Mouse (Mus musculus): Measurements from ENCODE around the gene Abcd4. TPM values are rescaled to one million over a fixed set of nuclear protein-coding genes. Genes with fewer than 3 reads are reported as not detected.

The Abcd4 gene
- polyA plus RNA-seq, 1 experiment: 33.5 TPM

DNA sequence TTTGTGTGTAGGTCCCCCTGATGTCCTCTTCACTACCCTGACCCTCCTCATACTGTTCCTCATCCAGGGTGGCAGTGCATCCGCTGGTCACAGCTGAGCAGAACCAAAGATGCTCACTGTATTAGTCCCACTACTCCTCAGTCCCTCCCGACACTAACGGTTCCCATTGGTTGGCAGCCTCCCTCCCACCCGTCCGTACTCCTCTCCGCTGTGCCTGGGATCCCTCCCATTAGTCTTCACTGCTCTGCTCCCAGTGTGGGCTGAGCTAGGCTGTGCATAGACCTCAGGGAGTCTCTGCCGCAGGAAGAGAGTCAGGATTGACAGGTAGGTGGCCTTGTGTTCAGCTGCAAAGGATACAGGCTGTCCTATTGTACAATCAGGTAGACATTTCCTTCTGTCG, 18.9 kb downstream of the Abcd4 start:
- Histone ChIP-seq H3K27me3 (ENCODE audit: control insufficient read depth, insufficient read depth, low read length) (no peaks in the 10 kb centered on the region), H3K27ac (ENCODE audit: insufficient read depth, low read length) (no peak overlapping the region), H3K4me3 (replicated peaks; ENCODE audit: insufficient read depth, low read depth, low read length) (no peak overlapping the region), H3K4me1 (ENCODE audit: control insufficient read depth, insufficient read depth, low read length) (peaks cover 3% of the 10 kb centered on the region)
- WGBS: 15% methylated on average over 8 of the region's 8 CpGs
- no peak for DNase-seq
- no peak for TF ChIP-seq CTCF (IDR thresholded peaks at IDR 0.05; ENCODE audit: borderline replicate concordance, insufficient read depth, low read depth, low read length)
- TF ChIP-seq POLR2A (IDR thresholded peaks at IDR 0.05; ENCODE audit: borderline replicate concordance, insufficient read depth, low read length): no peak

DNA sequence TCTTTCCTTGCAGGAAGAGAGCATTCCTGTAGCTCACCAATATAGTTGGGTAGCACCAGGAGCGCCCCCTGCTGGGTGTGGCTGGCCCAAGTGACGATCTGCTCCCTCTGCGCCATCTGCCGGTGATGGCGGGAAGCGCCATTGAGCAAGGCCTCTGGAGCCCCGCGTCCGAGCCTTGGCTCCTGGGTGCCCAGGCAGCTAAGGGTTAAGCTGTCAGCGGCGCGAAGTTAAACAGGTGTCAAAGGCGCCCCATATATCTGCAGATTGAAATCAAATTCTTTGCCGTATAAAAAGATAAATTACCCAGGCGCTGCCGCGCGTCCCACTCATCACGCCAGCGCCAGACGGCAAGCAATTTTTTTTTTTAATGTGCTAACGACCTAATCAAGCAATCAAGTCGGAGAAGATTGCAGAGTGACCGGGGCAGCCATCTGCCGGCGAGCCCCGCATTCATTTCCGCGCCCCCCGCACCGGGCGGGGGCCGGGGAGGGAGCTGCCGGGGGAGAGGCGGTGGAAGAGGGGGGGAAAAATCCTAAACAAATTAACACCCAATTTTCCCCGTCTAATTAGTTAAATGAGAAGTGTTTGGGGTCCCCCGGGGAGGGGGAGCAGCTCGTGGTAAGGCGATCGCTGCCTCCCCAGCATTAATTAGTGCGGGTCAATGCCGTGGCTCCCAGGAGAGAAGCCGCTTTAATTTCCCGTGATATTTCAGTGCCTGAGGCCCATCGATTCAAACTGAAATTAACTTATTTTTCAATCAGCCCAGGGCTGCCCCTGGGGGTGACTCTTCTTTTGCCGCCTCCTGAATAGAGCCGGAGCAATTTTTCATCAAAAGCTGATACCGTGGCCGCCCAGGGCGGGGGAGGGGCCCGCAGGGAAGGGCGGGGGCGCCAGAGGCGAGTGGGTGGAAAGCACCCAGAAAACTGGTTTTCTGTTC, 27.1 kb downstream of the Abcd4 start:
- WGBS: under 1% methylated on average over 54 of the region's 54 CpGs
- Histone ChIP-seq H3K4me1 (ENCODE audit: control insufficient read depth, insufficient read depth, low read length) (no peaks in the 10 kb centered on the region), H3K27me3 (ENCODE audit: control insufficient read depth, insufficient read depth, low read length) (no peaks in the 10 kb centered on the region), H3K4me3 (replicated peaks; ENCODE audit: insufficient read depth, low read depth, low read length) (peak overlapping the region; percentile 70), H3K27ac (ENCODE audit: insufficient read depth, low read length) (no peak overlapping the region)
- DNase-seq: peak; percentile 92 to 97
- no peak for TF ChIP-seq POLR2A (IDR thresholded peaks at IDR 0.05; ENCODE audit: borderline replicate concordance, insufficient read depth, low read length)
- peak; percentile 99 for TF ChIP-seq CTCF (IDR thresholded peaks at IDR 0.05; ENCODE audit: borderline replicate concordance, insufficient read depth, low read depth, low read length)

- no peak for DNase-seq
- no peak overlapping the region for H3K4me3 ChIP-seq (replicated peaks; ENCODE audit: insufficient read depth, low read depth, low read length)
- 91% methylated on average over 2 of the region's 2 CpGs for WGBS
- no peak overlapping the region for H3K27ac ChIP-seq (ENCODE audit: insufficient read depth, low read length)
- TF ChIP-seq POLR2A (IDR thresholded peaks at IDR 0.05; ENCODE audit: borderline replicate concordance, insufficient read depth, low read length) (no peak), CTCF (IDR thresholded peaks at IDR 0.05; ENCODE audit: borderline replicate concordance, insufficient read depth, low read depth, low read length) (no peak)
- no peaks in the 10 kb centered on the region for H3K4me1 ChIP-seq (ENCODE audit: control insufficient read depth, insufficient read depth, low read length)
- no peaks in the 10 kb centered on the region for H3K27me3 ChIP-seq (ENCODE audit: control insufficient read depth, insufficient read depth, low read length)
These were observed 35.9 kb downstream of the Abcd4 start for GRCm38 (mm10) chr12:84581285-84581684.

DNA sequence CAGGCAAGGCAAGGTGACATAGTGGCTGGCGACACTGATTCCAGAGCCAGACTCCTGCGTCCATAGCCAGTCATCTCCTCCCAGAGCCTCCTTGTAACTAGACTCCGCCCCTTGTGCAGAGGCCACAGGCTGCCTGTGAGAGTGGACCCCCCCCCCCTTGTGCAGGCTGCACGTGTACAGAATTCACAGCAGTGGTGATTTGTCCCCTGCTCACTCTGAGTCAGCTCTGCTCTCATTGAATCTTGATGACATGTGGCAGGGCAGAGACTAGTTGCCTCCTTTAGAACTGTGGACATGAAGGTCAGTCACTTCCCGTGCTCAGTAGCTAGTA, 38.8 kb downstream of the Abcd4 start:
- 36% methylated on average over 5 of the region's 5 CpGs for WGBS
- no peak for DNase-seq
- TF ChIP-seq POLR2A (IDR thresholded peaks at IDR 0.05; ENCODE audit: borderline replicate concordance, insufficient read depth, low read length) (no peak), CTCF (IDR thresholded peaks at IDR 0.05; ENCODE audit: borderline replicate concordance, insufficient read depth, low read depth, low read length) (no peak)
- Histone ChIP-seq H3K4me1 (ENCODE audit: control insufficient read depth, insufficient read depth, low read length) (no peaks in the 10 kb centered on the region), H3K4me3 (replicated peaks; ENCODE audit: insufficient read depth, low read depth, low read length) (no peak overlapping the region), H3K27ac (ENCODE audit: insufficient read depth, low read length) (no peak overlapping the region), H3K27me3 (ENCODE audit: control insufficient read depth, insufficient read depth, low read length) (no peaks in the 10 kb centered on the region)

DNA sequence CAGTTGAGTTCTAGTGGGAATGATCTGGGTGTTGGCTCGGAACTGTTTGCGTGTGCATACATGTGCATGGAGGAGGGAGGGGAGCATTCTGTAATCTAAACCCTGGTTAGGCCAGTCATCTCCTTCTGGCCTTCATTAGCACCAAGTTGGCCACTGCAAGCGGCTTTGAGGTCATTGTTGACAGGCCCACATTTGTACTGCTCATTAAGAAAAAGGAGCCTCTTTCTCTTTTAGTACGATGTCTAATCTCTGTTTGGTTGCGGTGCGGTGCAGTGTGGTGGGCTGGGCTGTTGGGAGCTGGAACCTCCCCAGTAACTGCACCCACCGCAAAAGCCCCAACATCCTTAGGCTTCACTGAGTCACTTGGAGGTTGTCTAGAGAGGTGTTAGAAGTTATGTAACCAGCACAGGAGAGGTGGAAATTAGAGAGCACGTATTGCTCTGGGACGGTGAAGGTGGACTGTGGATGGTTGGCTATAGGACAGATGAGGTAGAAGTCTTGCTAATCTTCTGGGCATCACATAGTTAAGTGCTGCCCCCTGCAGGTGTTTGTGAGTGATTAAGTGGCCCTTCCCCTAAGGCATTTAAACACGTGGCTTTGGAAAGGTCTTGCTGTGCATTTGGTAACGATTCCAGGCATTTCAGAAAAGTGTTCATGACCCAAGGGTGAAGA, 39.3 kb downstream of the Abcd4 start:
- Histone ChIP-seq H3K27me3 (ENCODE audit: control insufficient read depth, insufficient read depth, low read length) (no peaks in the 10 kb centered on the region; the same call in 1 of the 2 replicates), H3K27ac (ENCODE audit: insufficient read depth, low read length) (no peak overlapping the region), H3K4me1 (ENCODE audit: control insufficient read depth, insufficient read depth, low read length) (no peaks in the 10 kb centered on the region), H3K4me3 (replicated peaks; ENCODE audit: insufficient read depth, low read depth, low read length) (no peak overlapping the region)
- TF ChIP-seq CTCF (IDR thresholded peaks at IDR 0.05; ENCODE audit: borderline replicate concordance, insufficient read depth, low read depth, low read length) (no peak), POLR2A (IDR thresholded peaks at IDR 0.05; ENCODE audit: borderline replicate concordance, insufficient read depth, low read length) (no peak)
- WGBS: 75% methylated on average over 11 of the region's 11 CpGs
- no peak for DNase-seq

DNA sequence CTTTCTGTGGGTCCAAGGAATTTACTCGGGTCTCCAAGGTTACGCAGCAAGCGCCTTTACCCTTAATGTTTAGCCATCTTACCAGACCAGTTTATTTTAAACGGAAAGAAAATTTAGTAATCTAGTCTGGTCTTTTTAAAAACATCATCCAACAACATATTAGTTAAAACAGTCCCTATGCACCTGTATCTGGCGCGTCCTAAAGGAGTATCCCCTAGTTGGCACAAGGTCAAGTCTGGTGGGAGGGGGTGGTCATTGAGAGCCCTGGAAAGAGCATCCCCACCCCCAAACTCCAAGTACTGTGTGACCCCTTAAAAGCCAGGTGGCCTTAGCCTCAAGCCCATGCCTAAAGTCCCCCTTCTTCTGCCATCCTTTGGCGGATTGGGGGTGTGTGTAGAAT, 44.1 kb downstream of the Abcd4 start:
- Histone ChIP-seq H3K27ac (ENCODE audit: insufficient read depth, low read length) (no peak overlapping the region), H3K27me3 (ENCODE audit: control insufficient read depth, insufficient read depth, low read length) (peaks cover 6% of the 10 kb centered on the region; the same call in 1 of the 2 replicates), H3K4me3 (replicated peaks; ENCODE audit: insufficient read depth, low read depth, low read length) (no peak overlapping the region), H3K4me1 (ENCODE audit: control insufficient read depth, insufficient read depth, low read length) (no peaks in the 10 kb centered on the region)
- 25% methylated on average over 7 of the region's 7 CpGs for WGBS
- no peak for DNase-seq
- TF ChIP-seq CTCF (IDR thresholded peaks at IDR 0.05; ENCODE audit: borderline replicate concordance, insufficient read depth, low read depth, low read length) (no peak), POLR2A (IDR thresholded peaks at IDR 0.05; ENCODE audit: borderline replicate concordance, insufficient read depth, low read length) (no peak)

DNA sequence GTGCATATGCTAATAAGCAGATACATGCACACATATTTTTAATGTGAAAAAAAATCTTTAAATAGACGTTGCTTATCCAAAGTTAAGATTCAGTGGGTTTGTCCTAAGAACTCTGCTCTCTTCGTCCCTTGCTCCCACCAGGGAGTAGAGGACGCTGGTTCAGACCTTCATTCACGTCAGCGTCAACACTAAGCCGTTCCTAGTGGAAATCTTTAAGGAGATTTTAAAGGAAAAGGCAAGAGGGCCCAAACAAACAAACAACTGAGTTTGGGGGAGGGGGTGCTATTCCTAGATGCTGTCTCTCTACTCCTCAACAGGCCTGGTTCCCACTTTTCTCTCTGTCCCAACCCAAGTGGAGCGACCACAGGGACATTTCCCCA, 44.9 kb downstream of the Abcd4 start:
- no peak overlapping the region for H3K27ac ChIP-seq (ENCODE audit: insufficient read depth, low read length)
- DNase-seq: no peak
- WGBS: 26% methylated on average over 7 of the region's 7 CpGs
- H3K4me1 ChIP-seq (ENCODE audit: control insufficient read depth, insufficient read depth, low read length): no peaks in the 10 kb centered on the region
- no peak overlapping the region for H3K4me3 ChIP-seq (replicated peaks; ENCODE audit: insufficient read depth, low read depth, low read length)
- TF ChIP-seq POLR2A (IDR thresholded peaks at IDR 0.05; ENCODE audit: borderline replicate concordance, insufficient read depth, low read length) (no peak), CTCF (IDR thresholded peaks at IDR 0.05; ENCODE audit: borderline replicate concordance, insufficient read depth, low read depth, low read length) (no peak)
- H3K27me3 ChIP-seq (ENCODE audit: control insufficient read depth, insufficient read depth, low read length): peaks cover 6% of the 10 kb centered on the region; the same call in 1 of the 2 replicates

Data from cerebellum, adult 2 months (tissue).